Mouse (Mus musculus) neural tube, embryonic 12.5 days (tissue): ENCODE data around the gene Dok4. TPM values are rescaled to one million over a fixed set of nuclear protein-coding genes. Genes with fewer than 3 reads are reported as not detected.

ENCODE experiments used
- ATAC-seq: fragments of 200-750 bp; cut with Nextera tagmentation; 2 replicates; pipeline ENCODE4 v1.8.0; 2017; ENCODE audit warnings: low read depth, mild to moderate bottlenecking, moderate TSS enrichment, moderate library complexity; ENCODE audit not compliant: low FRiP score
- H3K27ac ChIP-seq: fragments of 300-500 bp; sonication (generic); 2 replicates; pipeline ENCODE4 v1.5.1; 2016
- H3K27me3 ChIP-seq: fragments of 300-500 bp; sonication (generic); replicated peaks from 2 replicates; pipeline ENCODE4 v1.6.1; 2016; ENCODE audit warnings: mild to moderate bottlenecking
- H3K36me3 ChIP-seq: fragments of 300-500 bp; sonication (generic); 2 replicates; pipeline ENCODE4 v1.6.1; 2016; ENCODE audit warnings: mild to moderate bottlenecking
- H3K4me1 ChIP-seq: fragments of 300-500 bp; sonication (generic); 2 replicates; pipeline ENCODE4 v1.6.1; 2016
- H3K4me2 ChIP-seq: fragments of 300-500 bp; sonication (generic); replicated peaks from 2 replicates; pipeline ENCODE4 v1.6.1; 2016; ENCODE audit warnings: mild to moderate bottlenecking
- H3K4me3 ChIP-seq: fragments of 300-500 bp; sonication (generic); 2 replicates; pipeline ENCODE4 v1.5.1; 2016
- H3K9ac ChIP-seq: fragments of 300-500 bp; sonication (generic); 2 replicates; pipeline ENCODE4 v1.6.1; 2016; ENCODE audit warnings: mild to moderate bottlenecking
- H3K9me3 ChIP-seq: fragments of 300-500 bp; sonication (generic); 2 replicates; pipeline ENCODE4 v1.6.1; 2016; ENCODE audit warnings: mild to moderate bottlenecking
- WGBS: fragments of 180-500 bp; shearing (Covaris S2); methylation state at CpG from one replicate; pipeline ENCODE4 v1.1.7; 2016; 5-methylcytosine and 5-hydroxymethylcytosine counted together
- polyA plus RNA-seq: library from polyadenylated mRNA; unstranded; fragments of >200 nt; fragmentation: Nextera tagmentation; extraction: Ambion mirVana; gene quantifications from 2 replicates; pipeline ENCODE4 v1.2.1, GENCODE M21; 2016

Gene Dok4
- 32.7 and 41.8 TPM in 2 replicates for polyA plus RNA-seq

GRCm38 (mm10) chr8:94876197-94876730 lies at the start of gene Dok4:
Gene Dok4, minus strand, starts transcription at chr8:94876330.
- Histone ChIP-seq H3K27me3 (peaks cover 17% of the 10 kb centered on the region), H3K36me3 (no peaks in the 10 kb centered on the region), H3K9ac (peak within 1 kb of the TSS; percentile 68), H3K27ac (no peak within 1 kb of the TSS), H3K4me3 (peak within 1 kb of the TSS; percentile 58), H3K4me1 (peaks cover 21% of the 10 kb centered on the region), H3K4me2 (peak within 1 kb of the TSS; percentile 98), H3K9me3 (no peaks in the 10 kb centered on the region)
- peak; percentile 66 for ATAC-seq
- under 1% methylated on average over 37 of the region's 37 CpGs for WGBS

- Histone ChIP-seq H3K9me3 (no peaks in the 10 kb centered on the region), H3K27me3 (no peaks in the 10 kb centered on the region), H3K4me2 (no peak within 1 kb of the TSS), H3K4me1 (no peaks in the 10 kb centered on the region), H3K36me3 (no peaks in the 10 kb centered on the region), H3K27ac (no peak within 1 kb of the TSS), H3K4me3 (no peak within 1 kb of the TSS), H3K9ac (no peak within 1 kb of the TSS)
- no peak for ATAC-seq
- 68% methylated on average over 7 of the region's 8 CpGs for WGBS
These were observed 47.3 kb upstream of the Dok4 start, which contains the start of gene Adgrg5 for GRCm38 (mm10) chr8:94923405-94923804. Gene Adgrg5, plus strand, starts transcription at chr8:94923694.

- H3K36me3 ChIP-seq: no peaks in the 10 kb centered on the region
- no peak overlapping the region for H3K4me2 ChIP-seq
- H3K9me3 ChIP-seq: no peaks in the 10 kb centered on the region
- H3K27ac ChIP-seq: no peak overlapping the region
- 39% methylated on average over 8 of the region's 8 CpGs for WGBS
- no peak for ATAC-seq
- H3K4me1 ChIP-seq: peaks cover 7% of the 10 kb centered on the region
- H3K4me3 ChIP-seq: no peak overlapping the region
- H3K9ac ChIP-seq: no peak overlapping the region
- peaks cover 4% of the 10 kb centered on the region; the same call in 1 of the 2 replicates for H3K27me3 ChIP-seq
These were observed 46.5 kb upstream of the Dok4 start for GRCm38 (mm10) chr8:94922602-94923001.

- Histone ChIP-seq H3K36me3 (no peaks in the 10 kb centered on the region), H3K27ac (no peak overlapping the region), H3K4me1 (peaks cover 10% of the 10 kb centered on the region), H3K9ac (no peak overlapping the region), H3K27me3 (peaks cover 7% of the 10 kb centered on the region; the same call in 1 of the 2 replicates), H3K9me3 (no peaks in the 10 kb centered on the region), H3K4me2 (no peak overlapping the region), H3K4me3 (no peak overlapping the region)
- WGBS: 74% methylated on average over 6 of the region's 6 CpGs
- no peak for ATAC-seq
These were observed 46.0 kb upstream of the Dok4 start for GRCm38 (mm10) chr8:94922176-94922575.

GRCm38 (mm10) chr8:94919256-94919655 lies 43.1 kb upstream of the Dok4 start:
- Histone ChIP-seq H3K36me3 (no peaks in the 10 kb centered on the region), H3K4me3 (no peak overlapping the region), H3K27ac (no peak overlapping the region), H3K9me3 (no peaks in the 10 kb centered on the region), H3K4me1 (peaks cover 19% of the 10 kb centered on the region), H3K27me3 (peaks cover 15% of the 10 kb centered on the region), H3K9ac (no peak overlapping the region), H3K4me2 (no peak overlapping the region)
- no peak for ATAC-seq

- peaks cover 28% of the 10 kb centered on the region for H3K27me3 ChIP-seq
- H3K4me2 ChIP-seq: peak within 1 kb of the TSS; percentile 88
- no peaks in the 10 kb centered on the region for H3K36me3 ChIP-seq
- peak within 1 kb of the TSS; percentile 64 for H3K4me3 ChIP-seq
- peak; percentile 62 for ATAC-seq
- 3% methylated on average over 50 of the region's 51 CpGs for WGBS
- H3K9me3 ChIP-seq: no peaks in the 10 kb centered on the region
- H3K4me1 ChIP-seq: peaks cover 28% of the 10 kb centered on the region
- no peak within 1 kb of the TSS for H3K27ac ChIP-seq
- peak within 1 kb of the TSS; percentile 66 for H3K9ac ChIP-seq
These were observed 41.8 kb upstream of the Dok4 start, which contains the start of gene Ccdc102a for GRCm38 (mm10) chr8:94917851-94918495. Gene Ccdc102a, minus strand, starts transcription at chr8:94918098.

GRCm38 (mm10) chr8:94917352-94917751 lies 41.2 kb upstream of the Dok4 start:
- Histone ChIP-seq H3K9ac (peak overlapping the region; percentile 66), H3K4me2 (peak overlapping the region; percentile 88), H3K4me3 (peak overlapping the region; percentile 64), H3K4me1 (peaks cover 31% of the 10 kb centered on the region), H3K36me3 (no peaks in the 10 kb centered on the region), H3K27me3 (peaks cover 34% of the 10 kb centered on the region), H3K27ac (no peak overlapping the region), H3K9me3 (no peaks in the 10 kb centered on the region)
- ATAC-seq: peak; percentile 93
- whole genome bisulfite sequencing: 1% methylated on average over 27 of the region's 27 CpGs

- WGBS: 17% methylated on average over 10 of the region's 10 CpGs
- no peak; the same call in 1 of the 2 replicates for ATAC-seq
- H3K27ac ChIP-seq: no peak overlapping the region
These were observed 40.8 kb upstream of the Dok4 start for GRCm38 (mm10) chr8:94916960-94917324.

GRCm38 (mm10) chr8:94916311-94916959 lies 40.3 kb upstream of the Dok4 start:
- 60% methylated on average over 9 of the region's 9 CpGs for WGBS
- Histone ChIP-seq H3K27me3 (peaks cover 39% of the 10 kb centered on the region), H3K9me3 (no peaks in the 10 kb centered on the region), H3K9ac (0 out of 2 replicates have a peak overlapping the region, but pooled peaks have one; percentile 6), H3K36me3 (no peaks in the 10 kb centered on the region), H3K27ac (no peak overlapping the region), H3K4me1 (peaks cover 31% of the 10 kb centered on the region), H3K4me2 (peak overlapping the region; percentile 88), H3K4me3 (no peak overlapping the region; the same call in 1 of the 2 replicates)
- no peak for ATAC-seq

More at GRCm38 (mm10) chr8:94916960-94917324, 40.8 kb upstream of the Dok4 start:
- Histone ChIP-seq H3K4me3 (peak overlapping the region; percentile 64), H3K4me1 (peaks cover 31% of the 10 kb centered on the region), H3K9ac (0 out of 2 replicates have a peak overlapping the region, but pooled peaks have one; percentile 6), H3K27me3 (peaks cover 38% of the 10 kb centered on the region), H3K9me3 (no peaks in the 10 kb centered on the region), H3K36me3 (no peaks in the 10 kb centered on the region), H3K4me2 (peak overlapping the region; percentile 88)

GRCm38 (mm10) chr8:94914701-94915101 lies 38.6 kb upstream of the Dok4 start:
- H3K27ac ChIP-seq: no peak overlapping the region

GRCm38 (mm10) chr8:94914256-94914655 lies 38.1 kb upstream of the Dok4 start:
- Histone ChIP-seq H3K27ac (no peak overlapping the region), H3K36me3 (no peaks in the 10 kb centered on the region), H3K9ac (no peak overlapping the region), H3K4me3 (no peak overlapping the region), H3K27me3 (peaks cover 39% of the 10 kb centered on the region), H3K4me1 (peaks cover 31% of the 10 kb centered on the region), H3K4me2 (no peak overlapping the region), H3K9me3 (no peaks in the 10 kb centered on the region)
- no peak for ATAC-seq
- WGBS: 85% methylated on average over 6 of the region's 6 CpGs

More at GRCm38 (mm10) chr8:94914701-94915101, 38.6 kb upstream of the Dok4 start:
- Histone ChIP-seq H3K36me3 (no peaks in the 10 kb centered on the region), H3K9me3 (no peaks in the 10 kb centered on the region), H3K4me1 (peaks cover 31% of the 10 kb centered on the region), H3K9ac (no peak overlapping the region), H3K27me3 (peaks cover 39% of the 10 kb centered on the region), H3K4me2 (no peak overlapping the region), H3K4me3 (no peak overlapping the region)
- 71% methylated on average over 3 of the region's 3 CpGs for WGBS
- ATAC-seq: no peak

- 6% methylated on average over 77 of the region's 77 CpGs for WGBS
- H3K4me1 ChIP-seq: peaks cover 30% of the 10 kb centered on the region
- H3K9me3 ChIP-seq: no peaks in the 10 kb centered on the region
- peak overlapping the region; percentile 51 for H3K9ac ChIP-seq
- peak overlapping the region; percentile 89 for H3K4me2 ChIP-seq
- H3K27ac ChIP-seq: no peak overlapping the region
- peak overlapping the region; percentile 43 for H3K4me3 ChIP-seq
- peak; percentile 76 for ATAC-seq
- peaks cover 39% of the 10 kb centered on the region for H3K27me3 ChIP-seq
- no peaks in the 10 kb centered on the region for H3K36me3 ChIP-seq
These were observed 37.0 kb upstream of the Dok4 start for GRCm38 (mm10) chr8:94913061-94913660.
